Mouse (Mus musculus) thymus, adult 2 months (tissue): ENCODE data around the gene Rapgef3.

Source experiments
- CTCF ChIP-seq: fragments of 200-500 bp; IDR thresholded peaks from 2 replicates; pipeline ENCODE4 v1.5.1; 2012; ENCODE audit warnings: mild to moderate bottlenecking, control low read depth, low read length, moderate library complexity, borderline replicate concordance; ENCODE audit not compliant: control insufficient read depth, poor library complexity, insufficient read depth; ENCODE audit errors: extremely low read depth
- POLR2A ChIP-seq: fragments of 200-500 bp; IDR thresholded peaks from 2 replicates; pipeline ENCODE4 v1.6.1; 2012; ENCODE audit warnings: mild to moderate bottlenecking, low read length, control low read depth, moderate library complexity; ENCODE audit not compliant: control insufficient read depth, poor library complexity, insufficient read depth; ENCODE audit errors: extremely low read depth

GRCm38 (mm10) chr15:97725198-97725785, 42.5 kb downstream of the Rapgef3 start:
- TF ChIP-seq POLR2A, result no peak
- no peak for TF ChIP-seq CTCF
